Mouse (Mus musculus): ENCODE data around the gene Slc25a54.

GRCm38 (mm10) chr3:109152561-109152960, 72.3 kb downstream of the Slc25a54 start:
- TF ChIP-seq POLR2A (IDR thresholded peaks at IDR 0.05; ENCODE audit: low read depth, low read length): no peak
- no peak for TF ChIP-seq CTCF (conservative IDR thresholded peaks at IDR 0.05; ENCODE audit: insufficient read depth, insufficient read length, low read depth, low read length)

Data from kidney, adult 2 months (tissue).